Mouse (Mus musculus) forebrain, embryonic 15.5 days (tissue): ENCODE data around the gene Impdh1. TPM values are rescaled to one million over a fixed set of nuclear protein-coding genes. Genes with fewer than 3 reads are reported as not detected.

Source experiments
- ATAC-seq: fragments of 200-750 bp; cut with Nextera tagmentation; replicated peaks from 2 replicates; pipeline ENCODE4 v1.8.0; 2017; ENCODE audit warnings: mild to moderate bottlenecking, moderate TSS enrichment, moderate library complexity
- H3K27ac ChIP-seq: fragments of 300-500 bp; sonication (generic); replicated peaks from 2 replicates; pipeline ENCODE4 v1.5.1; 2015; ENCODE audit warnings: mild to moderate bottlenecking, inconsistent platforms
- H3K27me3 ChIP-seq: fragments of 300-500 bp; sonication (generic); 2 replicates; pipeline ENCODE4 v1.6.1; 2015; ENCODE audit warnings: inconsistent platforms
- H3K36me3 ChIP-seq: fragments of 300-500 bp; sonication (generic); 2 replicates; pipeline ENCODE4 v1.6.1; 2015; ENCODE audit warnings: mild to moderate bottlenecking, inconsistent platforms
- H3K4me1 ChIP-seq: fragments of 300-500 bp; sonication (generic); 2 replicates; pipeline ENCODE4 v1.6.1; 2015; ENCODE audit warnings: inconsistent platforms
- H3K4me2 ChIP-seq: fragments of 300-500 bp; sonication (generic); replicated peaks from 2 replicates; pipeline ENCODE4 v1.6.1; 2015; ENCODE audit warnings: mild to moderate bottlenecking, inconsistent platforms
- H3K4me3 ChIP-seq: fragments of 300-500 bp; sonication (generic); 2 replicates; pipeline ENCODE4 v1.5.1; 2015; ENCODE audit warnings: mild to moderate bottlenecking, inconsistent platforms
- H3K9ac ChIP-seq: fragments of 300-500 bp; sonication (generic); replicated peaks from 2 replicates; pipeline ENCODE4 v1.6.1; 2015; ENCODE audit warnings: mild to moderate bottlenecking, inconsistent platforms
- H3K9me3 ChIP-seq: fragments of 300-500 bp; sonication (generic); 2 replicates; pipeline ENCODE4 v1.6.1; 2016; ENCODE audit warnings: inconsistent platforms
- WGBS: fragments of 180-500 bp; shearing (Covaris S2); methylation state at CpG from one replicate; pipeline ENCODE4 v1.1.7; 2015; ENCODE audit warnings: mixed read lengths; 5-methylcytosine and 5-hydroxymethylcytosine counted together
- polyA plus RNA-seq: library from polyadenylated mRNA; unstranded; fragments of >200 nt; fragmentation: Nextera tagmentation; extraction: Ambion mirVana; gene quantifications from 2 replicates; pipeline ENCODE4 v1.2.1, GENCODE M21; 2015

Gene Impdh1
- polyA plus RNA-seq, result 54.5 and 57.3 TPM in 2 replicates

DNA sequence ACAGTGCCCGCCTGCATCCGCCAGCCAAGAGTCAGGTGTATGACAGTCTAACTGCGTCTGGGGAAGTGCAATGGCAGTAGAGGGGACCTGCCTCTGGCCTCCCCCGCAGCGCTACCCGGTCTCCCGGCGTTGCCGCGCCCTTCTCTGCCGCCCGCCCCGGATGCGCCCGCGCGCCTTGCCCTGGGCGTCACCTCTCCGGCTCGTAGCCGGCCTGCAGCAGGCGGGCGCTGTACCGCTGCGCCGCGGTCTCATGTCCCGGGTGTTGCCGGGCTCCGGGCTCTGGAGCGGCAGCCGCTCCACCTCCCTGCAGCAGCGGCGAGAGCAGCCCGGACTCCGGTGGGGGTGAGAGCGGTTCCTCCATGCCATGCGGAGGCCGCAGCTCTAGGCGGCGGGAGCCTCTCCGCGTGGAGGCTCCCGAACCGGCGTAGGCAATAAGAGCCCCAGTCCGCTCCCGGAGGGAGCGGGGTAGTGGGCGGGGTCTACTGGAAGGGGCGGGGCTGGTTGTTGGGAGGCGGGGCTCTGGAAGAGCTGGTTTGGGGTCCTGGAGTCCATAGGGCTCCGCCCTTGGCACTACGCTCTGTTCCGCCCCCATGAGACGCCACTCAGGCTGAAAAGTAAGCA is at the start of gene Impdh1:
Impdh1 (minus strand) TSS at position 484 of the 621 bp plus-strand sequence.
- H3K4me1 ChIP-seq, result peaks cover 34% of the 10 kb centered on the region
- peak within 1 kb of the TSS; percentile 68 for H3K9ac ChIP-seq
- peak; percentile 57 for ATAC-seq
- H3K9me3 ChIP-seq, result no peaks in the 10 kb centered on the region
- H3K27ac ChIP-seq, result no peak within 1 kb of the TSS
- no peaks in the 10 kb centered on the region for H3K36me3 ChIP-seq
- peak within 1 kb of the TSS; percentile 92 for H3K4me2 ChIP-seq
- peak within 1 kb of the TSS; percentile 59 for H3K4me3 ChIP-seq
- H3K27me3 ChIP-seq, result peaks cover 12% of the 10 kb centered on the region; the same call in 1 of the 2 replicates
- WGBS, result under 1% methylated on average over 56 of the region's 56 CpGs

GRCm38 (mm10) chr6:29264456-29264781 is 48.3 kb upstream of the Impdh1 start:
- Histone ChIP-seq H3K27me3 (no peaks in the 10 kb centered on the region), H3K4me3 (no peak overlapping the region), H3K27ac (no peak overlapping the region), H3K36me3 (no peaks in the 10 kb centered on the region), H3K4me1 (peaks cover 4% of the 10 kb centered on the region; the same call in 1 of the 2 replicates), H3K4me2 (no peak overlapping the region), H3K9me3 (no peaks in the 10 kb centered on the region), H3K9ac (no peak overlapping the region)
- no peak for ATAC-seq
- WGBS, result 91% methylated on average over 3 of the region's 3 CpGs

DNA sequence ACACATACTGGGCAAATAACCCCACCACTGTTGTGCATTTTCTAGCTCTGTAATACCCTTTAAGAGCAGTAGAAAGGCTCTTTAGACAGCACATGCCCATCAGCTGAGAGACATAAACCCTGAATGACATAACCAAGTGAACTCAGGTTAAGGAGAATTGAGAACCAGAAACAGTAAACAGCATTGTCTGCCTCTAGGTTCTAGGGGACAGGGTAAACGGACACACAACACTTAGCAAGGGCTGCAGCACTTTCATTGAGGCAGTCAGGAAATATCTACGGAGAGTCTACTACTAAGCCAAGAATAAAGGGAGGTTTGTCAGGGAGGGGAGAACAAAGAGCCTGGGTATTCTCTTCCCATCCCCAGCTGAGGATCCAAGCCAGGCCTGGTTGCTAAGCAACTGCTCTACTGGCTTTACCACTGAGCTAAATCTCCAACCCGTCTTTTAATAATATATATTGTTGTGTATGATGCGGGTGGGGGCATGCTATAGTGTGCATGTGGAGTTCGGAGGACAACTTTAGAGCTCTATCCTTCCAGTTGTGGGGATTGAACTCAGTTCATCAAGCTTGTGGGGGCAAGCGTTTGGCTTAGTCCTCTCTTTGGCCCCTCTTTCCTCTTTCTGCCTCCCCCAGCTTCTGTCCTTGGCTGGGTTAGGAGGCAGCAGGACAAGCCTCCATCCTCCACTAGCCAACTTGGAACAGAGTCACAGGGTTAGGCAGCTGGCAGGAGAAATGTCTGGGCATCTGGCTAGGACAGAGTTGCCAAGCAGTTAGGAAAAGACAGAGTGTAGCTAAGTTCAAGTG is 47.7 kb upstream of the Impdh1 start:
- Histone ChIP-seq H3K4me3 (no peak overlapping the region), H3K36me3 (no peaks in the 10 kb centered on the region), H3K4me1 (peaks cover 4% of the 10 kb centered on the region; the same call in 1 of the 2 replicates), H3K9ac (no peak overlapping the region), H3K9me3 (no peaks in the 10 kb centered on the region), H3K27ac (peak overlapping the region; percentile 11; the same call in 1 of the 2 replicates), H3K4me2 (no peak overlapping the region), H3K27me3 (no peaks in the 10 kb centered on the region)
- peak; percentile 69 for ATAC-seq
- WGBS, result 40% methylated on average over 6 of the region's 6 CpGs

GRCm38 (mm10) chr6:29261831-29262230 is 45.7 kb upstream of the Impdh1 start:
- Histone ChIP-seq H3K4me3 (no peak overlapping the region), H3K4me2 (no peak overlapping the region), H3K9me3 (no peaks in the 10 kb centered on the region), H3K9ac (no peak overlapping the region), H3K36me3 (no peaks in the 10 kb centered on the region), H3K27ac (no peak overlapping the region), H3K27me3 (no peaks in the 10 kb centered on the region), H3K4me1 (peaks cover 4% of the 10 kb centered on the region; the same call in 1 of the 2 replicates)
- 83% methylated on average over 5 of the region's 5 CpGs for WGBS
- ATAC-seq, result no peak

- H3K9ac ChIP-seq, result no peak overlapping the region
- WGBS, result 89% methylated on average over 1 of the region's 1 CpGs
- H3K4me3 ChIP-seq, result no peak overlapping the region
- H3K4me1 ChIP-seq, result peaks cover 4% of the 10 kb centered on the region; the same call in 1 of the 2 replicates
- no peaks in the 10 kb centered on the region for H3K9me3 ChIP-seq
- H3K27ac ChIP-seq, result no peak overlapping the region
- no peak overlapping the region for H3K4me2 ChIP-seq
- no peaks in the 10 kb centered on the region for H3K27me3 ChIP-seq
- H3K36me3 ChIP-seq, result no peaks in the 10 kb centered on the region
- ATAC-seq, result no peak
These were observed 43.3 kb upstream of the Impdh1 start for GRCm38 (mm10) chr6:29259418-29259817.

GRCm38 (mm10) chr6:29247072-29247471 is 30.9 kb upstream of the Impdh1 start:
- Histone ChIP-seq H3K36me3 (no peaks in the 10 kb centered on the region), H3K27ac (no peak overlapping the region), H3K4me1 (no peaks in the 10 kb centered on the region), H3K9ac (no peak overlapping the region), H3K4me3 (no peak overlapping the region), H3K4me2 (no peak overlapping the region), H3K9me3 (no peaks in the 10 kb centered on the region), H3K27me3 (no peaks in the 10 kb centered on the region)
- 51% methylated on average over 4 of the region's 4 CpGs for WGBS
- no peak for ATAC-seq

- ATAC-seq, result no peak
- no peaks in the 10 kb centered on the region for H3K36me3 ChIP-seq
- H3K4me2 ChIP-seq, result no peak overlapping the region
- no peak overlapping the region for H3K4me3 ChIP-seq
- 64% methylated on average over 5 of the region's 5 CpGs for whole genome bisulfite sequencing
- H3K27ac ChIP-seq, result no peak overlapping the region
- no peak overlapping the region for H3K9ac ChIP-seq
- no peaks in the 10 kb centered on the region for H3K9me3 ChIP-seq
- H3K4me1 ChIP-seq, result no peaks in the 10 kb centered on the region
- H3K27me3 ChIP-seq, result no peaks in the 10 kb centered on the region
These were observed 30.4 kb upstream of the Impdh1 start for GRCm38 (mm10) chr6:29246585-29246984.

- H3K27ac ChIP-seq, result no peak overlapping the region
- H3K4me1 ChIP-seq, result no peaks in the 10 kb centered on the region
- 88% methylated on average over 3 of the region's 3 CpGs for WGBS
- no peaks in the 10 kb centered on the region for H3K27me3 ChIP-seq
- no peak overlapping the region for H3K4me2 ChIP-seq
- H3K9me3 ChIP-seq, result no peaks in the 10 kb centered on the region
- ATAC-seq, result no peak
- H3K36me3 ChIP-seq, result no peaks in the 10 kb centered on the region
- H3K9ac ChIP-seq, result no peak overlapping the region
- H3K4me3 ChIP-seq, result no peak overlapping the region
These were observed 30.0 kb upstream of the Impdh1 start for GRCm38 (mm10) chr6:29246183-29246582.

- Histone ChIP-seq H3K36me3 (no peaks in the 10 kb centered on the region), H3K4me1 (no peaks in the 10 kb centered on the region), H3K27me3 (no peaks in the 10 kb centered on the region), H3K27ac (no peak overlapping the region), H3K9ac (no peak overlapping the region), H3K4me3 (no peak overlapping the region), H3K4me2 (no peak overlapping the region), H3K9me3 (no peaks in the 10 kb centered on the region)
- no peak for ATAC-seq
- 82% methylated on average over 14 of the region's 14 CpGs for WGBS
These were observed 29.3 kb upstream of the Impdh1 start for GRCm38 (mm10) chr6:29245272-29246120.

- H3K9ac ChIP-seq, result no peak overlapping the region
- no peak overlapping the region for H3K27ac ChIP-seq
- H3K4me2 ChIP-seq, result no peak overlapping the region
- no peak overlapping the region for H3K4me3 ChIP-seq
- no peaks in the 10 kb centered on the region for H3K9me3 ChIP-seq
- no peaks in the 10 kb centered on the region for H3K36me3 ChIP-seq
- no peak for ATAC-seq
- WGBS, result 53% methylated on average over 1 of the region's 1 CpGs
- H3K4me1 ChIP-seq, result no peaks in the 10 kb centered on the region
- H3K27me3 ChIP-seq, result no peaks in the 10 kb centered on the region
These were observed 26.1 kb upstream of the Impdh1 start for GRCm38 (mm10) chr6:29242265-29242664.

DNA sequence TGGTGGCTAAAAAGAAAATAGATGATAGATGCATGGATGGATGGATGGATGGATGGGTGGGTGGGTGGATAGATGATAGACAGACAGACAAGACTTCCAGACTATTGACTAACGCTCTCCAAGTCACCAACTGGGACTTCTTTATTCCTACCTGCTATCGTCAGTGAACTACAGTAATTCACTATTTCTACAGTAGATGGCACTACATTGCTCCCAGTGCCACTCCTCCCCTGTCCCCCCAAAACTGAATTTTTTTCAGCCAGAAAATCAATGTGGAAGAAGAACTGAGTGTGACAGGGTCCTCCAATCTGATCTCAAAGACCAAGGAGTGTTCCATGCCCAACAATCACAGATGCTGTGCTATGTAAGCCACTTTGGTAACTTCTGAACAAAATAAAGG is 25.5 kb upstream of the Impdh1 start:
- no peaks in the 10 kb centered on the region for H3K27me3 ChIP-seq
- H3K9ac ChIP-seq, result no peak overlapping the region
- WGBS, result 41% methylated on average over 2 of the region's 2 CpGs
- no peak overlapping the region for H3K4me3 ChIP-seq
- no peak overlapping the region for H3K4me2 ChIP-seq
- no peaks in the 10 kb centered on the region for H3K9me3 ChIP-seq
- no peaks in the 10 kb centered on the region for H3K4me1 ChIP-seq
- no peaks in the 10 kb centered on the region for H3K36me3 ChIP-seq
- no peak for ATAC-seq
- no peak overlapping the region for H3K27ac ChIP-seq

DNA sequence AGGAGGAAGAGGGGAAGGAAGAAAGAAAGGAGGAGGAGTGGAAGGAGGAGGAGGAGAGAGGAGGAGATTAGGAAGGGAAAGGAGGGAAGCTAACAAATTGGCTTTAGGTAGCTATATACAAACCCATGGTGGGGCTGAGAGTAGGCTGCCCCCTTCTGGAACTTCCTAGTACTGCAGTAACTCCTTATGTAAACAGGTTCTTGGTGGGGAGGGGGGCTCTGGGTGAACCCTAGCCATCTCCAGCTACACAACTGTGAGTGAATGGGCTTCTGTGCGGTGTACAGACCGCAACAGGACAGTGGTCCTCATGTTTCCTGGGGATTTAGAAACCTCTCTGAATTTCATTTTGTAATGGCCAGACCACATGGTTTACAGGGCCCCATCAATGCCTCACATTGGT is 24.6 kb upstream of the Impdh1 start:
- H3K4me3 ChIP-seq, result no peak overlapping the region
- WGBS, result 38% methylated on average over 2 of the region's 2 CpGs
- no peaks in the 10 kb centered on the region for H3K36me3 ChIP-seq
- H3K4me2 ChIP-seq, result no peak overlapping the region
- no peak overlapping the region for H3K9ac ChIP-seq
- no peaks in the 10 kb centered on the region for H3K27me3 ChIP-seq
- H3K4me1 ChIP-seq, result no peaks in the 10 kb centered on the region
- H3K27ac ChIP-seq, result no peak overlapping the region
- H3K9me3 ChIP-seq, result no peaks in the 10 kb centered on the region
- no peak for ATAC-seq
